9 mouse cellular contexts compared by ENCODE assay signal in the genomic region with DNA sequence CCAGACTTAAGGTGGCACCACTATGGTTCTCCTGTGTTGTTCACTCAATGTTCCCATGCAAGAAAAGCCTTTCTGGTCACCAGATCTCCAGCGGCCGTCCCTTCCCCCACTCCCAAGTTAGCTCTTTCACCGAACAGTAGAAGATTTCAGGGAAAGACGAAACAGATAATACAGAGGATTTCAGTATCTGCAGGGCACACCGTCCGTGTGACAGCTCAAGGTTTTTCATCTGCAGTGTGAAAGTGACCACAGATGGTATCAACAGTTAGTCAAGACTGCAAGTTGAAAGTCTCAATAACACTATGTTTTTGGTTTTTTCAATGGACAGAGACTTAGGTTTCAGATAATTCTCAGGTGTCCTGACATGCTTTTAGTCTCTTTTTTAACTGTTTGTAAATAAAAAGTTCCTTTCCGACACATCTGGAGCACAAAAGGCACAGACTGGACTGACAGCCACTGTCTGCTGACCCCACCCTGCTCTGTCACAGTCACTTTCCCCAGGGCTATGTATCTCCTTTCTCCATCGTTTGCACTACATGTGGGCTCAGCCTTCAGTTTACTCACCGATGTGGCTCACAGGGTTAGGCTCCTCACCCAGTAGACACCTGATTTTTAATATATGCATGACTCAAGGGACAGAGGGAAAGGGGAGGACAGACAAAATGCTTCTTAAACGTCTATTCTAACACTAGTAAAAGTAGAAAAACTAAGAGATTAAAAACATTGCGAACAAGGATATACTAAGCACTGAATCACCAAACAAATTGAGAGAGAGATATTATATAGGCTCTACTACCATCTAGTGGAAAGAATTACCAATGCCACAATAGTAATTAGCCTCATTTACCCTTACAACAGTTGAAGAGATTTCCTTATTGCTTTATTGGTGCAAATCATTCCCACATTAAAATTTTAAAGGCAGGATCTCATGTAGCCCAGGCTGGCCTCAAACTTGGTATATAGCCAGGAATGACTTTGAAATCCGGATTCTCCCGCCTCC. TPM values are rescaled to one million over a fixed set of nuclear protein-coding genes. Genes with fewer than 3 reads are reported as not detected.
DNase-seq lines count a peak whose midpoint lies in the region; ATAC-seq lines count a peak whose summit lies in the region.
"Had no signal": no experiment of that assay in that cellular context is flagged by ENCODE, and none has a peak within 500 bp of the region (broad histone marks: within the 10 kb centered on the region; RNA-seq: fewer than 3 reads in every experiment).

No protein-coding gene starts in this region.

- no peak for DNase-seq in forebrain, embryonic 11.5 days (ENCODE audit: low spot score)
- DNase-seq in large intestine, adult 2 months (ENCODE audit: low read depth, low spot score): peak; percentile 56
- no peak for DNase-seq in adrenal gland, adult 2 months
- no peak for DNase-seq in heart, adult 8-10 months (ENCODE audit: low spot score)
- no peak for DNase-seq in cerebellum, adult 11 months
- DNase-seq: thymus, adult 2 months had no signal

- no peak overlapping the region for H3K4me3 ChIP-seq in forebrain, embryonic 11.5 days (ENCODE audit: low read depth, low read length)
- no peak overlapping the region for H3K4me3 ChIP-seq in forebrain, embryonic 12.5 days (replicated peaks)
- no peak overlapping the region for H3K4me3 ChIP-seq in midbrain, embryonic 12.5 days
- no peak overlapping the region for H3K4me3 ChIP-seq in midbrain, embryonic 16.5 days (ENCODE audit: low read depth, low read length)

- H3K9ac ChIP-seq in forebrain, embryonic 11.5 days (ENCODE audit: low read length): no peak overlapping the region
- H3K9ac ChIP-seq in forebrain, embryonic 12.5 days: no peak overlapping the region
- no peak overlapping the region for H3K9ac ChIP-seq in midbrain, embryonic 12.5 days (replicated peaks)
- H3K9ac ChIP-seq in midbrain, embryonic 16.5 days (ENCODE audit: low read depth, low read length): no peak overlapping the region

- ATAC-seq in forebrain, embryonic 11.5 days (replicated peaks; ENCODE audit: low FRiP score): 0 out of 2 replicates have a peak, but pooled peaks have one; percentile 33
- ATAC-seq in forebrain, embryonic 12.5 days (ENCODE audit: low FRiP score): no peak
- peak; percentile 54; the same call in 1 of the 2 replicates for ATAC-seq in midbrain, embryonic 12.5 days (ENCODE audit: low FRiP score, low read depth)
- no peak for ATAC-seq in midbrain, embryonic 16.5 days

- 78% methylated on average over 13 of the region's 13 CpGs for WGBS in forebrain, embryonic 11.5 days
- 81% methylated on average over 13 of the region's 13 CpGs for WGBS in forebrain, embryonic 12.5 days
- WGBS in midbrain, embryonic 12.5 days: 78% methylated on average over 13 of the region's 13 CpGs
- 76% methylated on average over 13 of the region's 13 CpGs for WGBS in midbrain, embryonic 16.5 days
- 59% methylated on average over 13 of the region's 13 CpGs for WGBS in large intestine, adult 2 months

- no peak overlapping the region for H3K4me2 ChIP-seq in forebrain, embryonic 11.5 days (ENCODE audit: low read depth, low read length, severe bottlenecking)
- H3K4me2 ChIP-seq in forebrain, embryonic 12.5 days: no peak overlapping the region
- H3K4me2 ChIP-seq in midbrain, embryonic 12.5 days (replicated peaks): no peak overlapping the region
- H3K4me2 ChIP-seq in midbrain, embryonic 16.5 days (ENCODE audit: low read length): no peak overlapping the region

- no peaks in the 10 kb centered on the region for H3K36me3 ChIP-seq in forebrain, embryonic 11.5 days (ENCODE audit: control insufficient read depth, insufficient read depth, low read length)
- H3K36me3 ChIP-seq in forebrain, embryonic 12.5 days (replicated peaks): no peaks in the 10 kb centered on the region
- no peaks in the 10 kb centered on the region for H3K36me3 ChIP-seq in midbrain, embryonic 12.5 days
- H3K36me3 ChIP-seq in midbrain, embryonic 16.5 days (ENCODE audit: control insufficient read depth, insufficient read depth, low read length): no peaks in the 10 kb centered on the region

- no peaks in the 10 kb centered on the region for H3K27me3 ChIP-seq in forebrain, embryonic 11.5 days (ENCODE audit: control insufficient read depth, insufficient read depth, low read length)
- H3K27me3 ChIP-seq in forebrain, embryonic 12.5 days: no peaks in the 10 kb centered on the region
- no peaks in the 10 kb centered on the region for H3K27me3 ChIP-seq in midbrain, embryonic 12.5 days
- H3K27me3 ChIP-seq in midbrain, embryonic 16.5 days (ENCODE audit: control insufficient read depth, insufficient read depth, low read depth, low read length): no peaks in the 10 kb centered on the region

- no peak overlapping the region for H3K27ac ChIP-seq in forebrain, embryonic 11.5 days (ENCODE audit: low read depth, low read length)
- H3K27ac ChIP-seq in forebrain, embryonic 12.5 days: no peak overlapping the region
- no peak overlapping the region for H3K27ac ChIP-seq in midbrain, embryonic 12.5 days (replicated peaks)
- no peak overlapping the region for H3K27ac ChIP-seq in midbrain, embryonic 16.5 days (ENCODE audit: low read length)

- no peaks in the 10 kb centered on the region for H3K4me1 ChIP-seq in forebrain, embryonic 11.5 days (replicated peaks; ENCODE audit: control insufficient read depth, insufficient read depth, low read length)
- H3K4me1 ChIP-seq in forebrain, embryonic 12.5 days: peaks cover 6% of the 10 kb centered on the region; the same call in 1 of the 2 replicates
- peaks cover 4% of the 10 kb centered on the region for H3K4me1 ChIP-seq in midbrain, embryonic 12.5 days
- H3K4me1 ChIP-seq in midbrain, embryonic 16.5 days (ENCODE audit: control insufficient read depth, insufficient read depth, low read length): peaks cover 3% of the 10 kb centered on the region

- no peaks in the 10 kb centered on the region for H3K9me3 ChIP-seq in forebrain, embryonic 11.5 days (ENCODE audit: control insufficient read depth, low read length)
- no peaks in the 10 kb centered on the region for H3K9me3 ChIP-seq in forebrain, embryonic 12.5 days
- no peaks in the 10 kb centered on the region for H3K9me3 ChIP-seq in midbrain, embryonic 12.5 days
- H3K9me3 ChIP-seq in midbrain, embryonic 16.5 days (replicated peaks; ENCODE audit: control insufficient read depth, low read length, poor library complexity, severe bottlenecking): no peaks in the 10 kb centered on the region

RNA-seq across cellular contexts. Expression of a gene that starts 6.6 kb away (rescaled TPM):
- not detected in 2 replicates for polyA plus RNA-seq in forebrain, embryonic 11.5 days (2014; fragmentation: Nextera tagmentation; extraction: Ambion mirVana)
- not detected in 2 replicates for polyA plus RNA-seq in forebrain, embryonic 12.5 days (2016; fragmentation: Nextera tagmentation; extraction: Ambion mirVana)
- polyA plus RNA-seq in midbrain, embryonic 12.5 days (2016; fragmentation: Nextera tagmentation; extraction: Ambion mirVana): 0.08 TPM in 1 of 2 replicates, not detected in the other
- polyA plus RNA-seq in midbrain, embryonic 16.5 days (2015; fragmentation: Nextera tagmentation; extraction: Ambion mirVana): 0.19 TPM in 1 of 2 replicates, not detected in the other
- polyA plus RNA-seq in large intestine, adult 2 months (2012; rRNA removed): 0.77 and 0.82 TPM in 2 replicates
- under 1 TPM in 1 of 2 experiments, not detected in 1; 0.14 TPM for total RNA-seq in adrenal gland, adult 2 months (2021)
- polyA plus RNA-seq in adrenal gland, adult 2 months (2012; rRNA removed): not detected in 2 replicates
- under 1 TPM in 2 of 4 experiments, not detected in 2; 0.06 to 0.08 TPM for total RNA-seq in heart, adult 8-10 months (2022)

Comparison
In these comparisons a context has a peak if more than half of its experiments do, and no peak if none do; other contexts are left out.
1. ATAC-seq: peak in forebrain, embryonic 11.5 days (single experiment) and midbrain, embryonic 12.5 days (single experiment); none in forebrain, embryonic 12.5 days (single experiment) and midbrain, embryonic 16.5 days (single experiment).